Mouse (Mus musculus): ENCODE results near the gene Gm10486. TPM values are rescaled to one million over a fixed set of nuclear protein-coding genes. Genes with fewer than 3 reads are reported as not detected.
"Not testable (repeated sequence)": the region's sequence is repeated elsewhere in the genome, so short reads cannot be mapped to it uniquely, and the experiment has no call there.

Gm10486 gene
- polyA plus RNA-seq (2021) = not detected

DNA sequence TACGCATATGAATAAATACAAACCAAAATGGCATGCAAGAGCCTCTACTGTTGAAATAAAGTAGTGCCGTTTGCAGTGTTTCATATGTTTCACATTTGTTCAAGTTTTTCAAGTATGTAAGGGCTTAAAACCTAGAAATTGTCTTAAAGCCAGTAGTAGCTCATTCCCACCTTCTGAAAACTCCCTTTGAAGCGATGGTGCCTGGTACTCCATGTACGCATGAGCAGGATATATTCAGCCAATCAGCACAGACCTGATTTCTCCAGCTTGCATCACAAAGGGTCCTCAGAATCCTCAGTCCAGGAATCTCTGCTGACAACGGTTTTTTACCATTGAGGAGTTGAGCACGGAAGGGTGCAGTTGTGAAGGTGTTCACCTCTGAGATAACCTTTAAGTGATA, at the start of gene Gm10486:
Gene Gm10486 (plus strand): TSS at position 301 of the 400 bp plus-strand sequence.
- POLR2A ChIA-PET; CTCF ChIA-PET; in situ Hi-C loops (cut with MboI; ENCODE audit: low pct_unique_long_range_greater_than_20kb): not testable (repeated sequence)

More for the DNA sequence above, at the start of gene Gm10486:
- not testable (repeated sequence) for DNase-seq (ENCODE audit: low read depth, low spot score); ATAC-seq; H3K27me3 ChIP-seq

Data from Patski (cell line).